Mouse (Mus musculus) MEL (cell line): ENCODE measurements around the gene Jmjd7.

Source experiments
- CTCF ChIP-seq, 3 experiments: IDR thresholded peaks in 2 of 3; conservative IDR thresholded peaks in 1 of 3; 2 replicates each; pipeline ENCODE4 v1.5.1; 2011 to 2012; ENCODE audit warnings: low read length in 3 of 3, low read depth in 2 of 3, mild to moderate bottlenecking in 2 of 3, improper control_type of control experiment in 1 of 3, inconsistent platforms in 1 of 3, mixed read lengths in 1 of 3, moderate library complexity in 1 of 3; ENCODE audit not compliant: control insufficient read depth in 1 of 3, insufficient read depth in 1 of 3, poor library complexity in 1 of 3, severe bottlenecking in 1 of 3
- EP300 ChIP-seq, 2 experiments: IDR thresholded peaks; 2 replicates each; pipeline ENCODE4 v1.6.1; 2011; ENCODE audit warnings: improper control_type of control experiment in 2 of 2, low read length in 2 of 2, low read depth in 1 of 2, mild to moderate bottlenecking in 1 of 2
- GABPA ChIP-seq: IDR thresholded peaks from 2 replicates; pipeline ENCODE4 v1.6.1; 2012; ENCODE audit warnings: low read depth, mild to moderate bottlenecking, inconsistent platforms, low read length, improper control_type of control experiment, moderate library complexity
- MAFK ChIP-seq: IDR thresholded peaks from 2 replicates; pipeline ENCODE4 v1.6.1; 2011; ENCODE audit warnings: low read depth, mild to moderate bottlenecking, low read length, improper control_type of control experiment, borderline replicate concordance
- POLR2A ChIP-seq, 2 experiments: IDR thresholded peaks; 2 replicates each; pipeline ENCODE4 v1.6.1; 2011 to 2012; ENCODE audit warnings: low read length in 2 of 2, mild to moderate bottlenecking in 2 of 2, control low read depth in 1 of 2, improper control_type of control experiment in 1 of 2, low read depth in 1 of 2, moderate library complexity in 1 of 2; ENCODE audit not compliant: control insufficient read depth in 1 of 2, insufficient read depth in 1 of 2, poor library complexity in 1 of 2
- SMC3 ChIP-seq: IDR thresholded peaks from 2 replicates; pipeline ENCODE4 v1.6.1; 2011; ENCODE audit warnings: low read depth, low read length, improper control_type of control experiment
- UBTF ChIP-seq: IDR thresholded peaks from 2 replicates; pipeline ENCODE4 v1.6.1; 2012; ENCODE audit warnings: low read depth, mild to moderate bottlenecking, inconsistent platforms, low read length, improper control_type of control experiment, moderate library complexity, borderline replicate concordance; ENCODE audit not compliant: insufficient read depth
- ZMIZ1 ChIP-seq: IDR thresholded peaks from 2 replicates; pipeline ENCODE4 v1.6.1; 2012; ENCODE audit warnings: low read depth, mild to moderate bottlenecking, inconsistent platforms, low read length, improper control_type of control experiment, moderate library complexity

DNA sequence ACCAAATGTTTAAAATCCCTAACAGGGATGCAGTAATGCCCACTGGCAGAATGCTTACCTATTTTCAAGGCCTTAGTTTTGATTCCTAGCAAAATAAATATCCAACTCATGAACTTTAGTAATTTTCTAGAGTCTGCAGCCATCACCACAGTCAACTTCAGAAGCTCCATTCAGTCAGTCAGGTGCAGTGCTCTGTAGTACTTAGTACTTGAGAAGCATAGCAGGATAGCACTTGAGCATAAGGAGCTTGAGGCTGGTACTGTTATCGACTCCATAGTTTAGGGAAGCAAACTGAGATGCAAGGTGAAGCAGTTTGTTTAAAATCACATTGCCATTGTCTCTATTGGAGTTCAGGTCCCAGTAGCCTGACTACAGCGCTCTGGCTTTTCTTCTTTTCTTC lies 27.6 kb upstream of the Jmjd7 start:
- TF ChIP-seq MAFK = no peak
- TF ChIP-seq SMC3 = no peak
- no peak for TF ChIP-seq GABPA
- TF ChIP-seq EP300 (IDR thresholded peaks at IDR 0.05; ENCODE audit: low read depth in 1 of 2, low read length in 2 of 2) = no peak
- no peak for TF ChIP-seq ZMIZ1
- no peak for TF ChIP-seq POLR2A (IDR thresholded peaks at IDR 0.05; ENCODE audit: control insufficient read depth in 1 of 2, insufficient read depth in 1 of 2, low read depth in 1 of 2, low read length in 2 of 2, poor library complexity in 1 of 2)
- no peak for TF ChIP-seq UBTF
- no peak for TF ChIP-seq CTCF (IDR thresholded peaks at IDR 0.05 in 2 of 3, conservative IDR thresholded peaks at IDR 0.05 in 1 of 3; ENCODE audit: control insufficient read depth in 1 of 3, insufficient read depth in 1 of 3, low read depth in 2 of 3, low read length in 3 of 3, poor library complexity in 1 of 3, severe bottlenecking in 1 of 3)
